Mouse (Mus musculus) testis, postnatal 14 days (tissue): Measurements from ENCODE around the gene Ppp3ca.
A peak's percentile ranks its signal among the peaks of the same experiment; 100 is the strongest.

Experiments
- DNase-seq: peaks from one replicate; pipeline ENCODE4 v3.0.0; 2021; ENCODE audit warnings: low spot score

Ppp3ca gene

GRCm38 (mm10) chr3:136862051-136862837, 192.3 kb downstream of the Ppp3ca start:
- DNase-seq: no peak

- DNase-seq: no peak
Measured at GRCm38 (mm10) chr3:136863127-136863526, 193.2 kb downstream of the Ppp3ca start.

GRCm38 (mm10) chr3:136864306-136864705, 194.4 kb downstream of the Ppp3ca start:
- no peak for DNase-seq

- no peak for DNase-seq
Measured at GRCm38 (mm10) chr3:136865176-136865859, 195.4 kb downstream of the Ppp3ca start.

- no peak for DNase-seq
Measured at GRCm38 (mm10) chr3:136866095-136866494, 196.2 kb downstream of the Ppp3ca start.

GRCm38 (mm10) chr3:136866571-136866970, 196.6 kb downstream of the Ppp3ca start:
- DNase-seq: no peak

GRCm38 (mm10) chr3:136867366-136867765, 197.4 kb downstream of the Ppp3ca start:
- DNase-seq: peak; percentile 5

- no peak for DNase-seq
Measured at GRCm38 (mm10) chr3:136871772-136872532, 202.0 kb downstream of the Ppp3ca start.

GRCm38 (mm10) chr3:136872533-136873095, 202.7 kb downstream of the Ppp3ca start:
- no peak for DNase-seq

GRCm38 (mm10) chr3:136873809-136874449, 204.0 kb downstream of the Ppp3ca start:
- DNase-seq: no peak

- no peak for DNase-seq
Measured at GRCm38 (mm10) chr3:136874566-136874965, 204.6 kb downstream of the Ppp3ca start.

- no peak for DNase-seq
Measured at GRCm38 (mm10) chr3:136887741-136888140, 217.8 kb downstream of the Ppp3ca start.

- DNase-seq: no peak
Measured at GRCm38 (mm10) chr3:136892140-136892539, 222.2 kb downstream of the Ppp3ca start.

GRCm38 (mm10) chr3:136893596-136894402, 223.9 kb downstream of the Ppp3ca start:
- no peak for DNase-seq

GRCm38 (mm10) chr3:136895498-136895897, 225.6 kb downstream of the Ppp3ca start:
- DNase-seq: no peak

- DNase-seq: no peak
Measured at GRCm38 (mm10) chr3:136896276-136896675, 226.4 kb downstream of the Ppp3ca start.

- DNase-seq: no peak
Measured at GRCm38 (mm10) chr3:136899744-136900143, 229.8 kb downstream of the Ppp3ca start.

GRCm38 (mm10) chr3:136900986-136901385, 231.1 kb downstream of the Ppp3ca start:
- DNase-seq: no peak

- no peak for DNase-seq
Measured at GRCm38 (mm10) chr3:136902776-136903175, 232.9 kb downstream of the Ppp3ca start.

GRCm38 (mm10) chr3:136905577-136905976, 235.7 kb downstream of the Ppp3ca start:
- no peak for DNase-seq

GRCm38 (mm10) chr3:136909534-136909933, 239.6 kb downstream of the Ppp3ca start:
- no peak for DNase-seq
